Mouse (Mus musculus) kidney, postnatal 0 days (tissue): ENCODE data around the gene Grk5. TPM values are rescaled to one million over a fixed set of nuclear protein-coding genes. Genes with fewer than 3 reads are reported as not detected.

Source experiments
- ATAC-seq: fragments of 200-750 bp; cut with Nextera tagmentation; replicated peaks from 2 replicates; pipeline ENCODE4 v1.8.0; 2017; ENCODE audit warnings: low read depth, moderate number of reproducible peaks, moderate TSS enrichment, moderate library complexity; ENCODE audit not compliant: low FRiP score
- DNase-seq: peaks from one replicate; pipeline ENCODE4 v3.0.0-alpha.2; 2016; ENCODE audit warnings: low spot score
- H3K27ac ChIP-seq: fragments of 300-500 bp; sonication (generic); 2 replicates; pipeline ENCODE4 v1.5.1; 2014; ENCODE audit warnings: mild to moderate bottlenecking
- H3K27me3 ChIP-seq: fragments of 300-500 bp; sonication (generic); 2 replicates; pipeline ENCODE4 v1.6.1; 2014; ENCODE audit warnings: low read length, mixed read lengths; ENCODE audit not compliant: insufficient read depth
- H3K36me3 ChIP-seq: fragments of 300-500 bp; sonication (generic); 2 replicates; pipeline ENCODE4 v1.6.1; 2014; ENCODE audit warnings: low read length, mixed read lengths; ENCODE audit not compliant: insufficient read depth
- H3K4me1 ChIP-seq: fragments of 300-500 bp; sonication (generic); replicated peaks from 2 replicates; pipeline ENCODE4 v1.6.1; 2014; ENCODE audit warnings: antibody characterized with exemption, low read length, mixed read lengths; ENCODE audit not compliant: insufficient read depth
- H3K4me2 ChIP-seq: fragments of 300-500 bp; sonication (generic); 2 replicates; pipeline ENCODE4 v1.6.1; 2014; ENCODE audit warnings: mild to moderate bottlenecking, low read length, moderate library complexity, mixed read lengths
- H3K4me3 ChIP-seq: fragments of 300-500 bp; sonication (generic); replicated peaks from 2 replicates; pipeline ENCODE4 v1.5.1; 2014; ENCODE audit warnings: low read depth, low read length
- H3K9ac ChIP-seq: fragments of 300-500 bp; sonication (generic); 2 replicates; pipeline ENCODE4 v1.6.1; 2014; ENCODE audit warnings: low read depth, low read length
- H3K9me3 ChIP-seq: fragments of 300-500 bp; sonication (generic); replicated peaks from 2 replicates; pipeline ENCODE4 v1.6.1; 2016; ENCODE audit warnings: low read length, inconsistent platforms, mixed read lengths
- CTCF ChIP-seq: IDR thresholded peaks from 2 replicates; pipeline ENCODE4 v1.5.1; 2016; ENCODE audit warnings: antibody characterized with exemption, low read depth, mild to moderate bottlenecking, moderate library complexity
- WGBS: fragments of 180-500 bp; shearing (Covaris S2); extraction: QIAGEN DNeasy Blood & Tissue Kit; methylation state at CpG from one replicate; pipeline ENCODE4 v1.1.7; 2014; 5-methylcytosine and 5-hydroxymethylcytosine counted together
- polyA plus RNA-seq: library from polyadenylated mRNA; unstranded; fragments of >200 nt; fragmentation: Nextera tagmentation; extraction: Ambion mirVana; gene quantifications from 2 replicates; pipeline ENCODE4 v1.2.1, GENCODE M21; 2015

Gene Grk5
- polyA plus RNA-seq, 1 experiment from 2014 or later: 2.3 TPM

- Histone ChIP-seq H3K9me3 (no peaks in the 10 kb centered on the region), H3K36me3 (no peaks in the 10 kb centered on the region), H3K4me3 (no peak overlapping the region), H3K27me3 (no peaks in the 10 kb centered on the region), H3K4me1 (no peaks in the 10 kb centered on the region), H3K9ac (no peak overlapping the region), H3K27ac (no peak overlapping the region), H3K4me2 (no peak overlapping the region)
- TF ChIP-seq CTCF: no peak
- WGBS: 90% methylated on average over 2 of the region's 2 CpGs
- DNase-seq: no peak
- ATAC-seq: no peak
Measured at GRCm38 (mm10) chr19:61085217-61085616, 195.7 kb downstream of the Grk5 start.

DNA sequence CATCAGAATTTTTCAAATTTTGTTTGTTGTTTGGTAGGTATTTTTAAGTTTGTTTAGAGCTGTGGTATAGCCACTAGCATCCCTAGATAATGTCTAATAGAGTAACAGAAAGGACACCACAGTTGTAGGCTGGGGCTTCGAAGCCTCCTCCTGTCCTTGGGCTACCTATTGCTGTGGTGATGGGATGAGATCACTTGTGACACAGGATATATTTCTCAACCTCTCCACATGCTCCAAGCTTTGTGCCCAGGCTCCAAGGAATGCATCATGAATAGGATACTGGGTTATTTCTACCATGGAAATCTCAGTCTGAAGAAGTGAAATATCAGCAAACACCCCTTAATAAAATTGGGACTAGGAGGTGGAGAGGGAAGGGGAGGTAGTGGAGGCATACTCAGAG lies 198.2 kb downstream of the Grk5 start:
- H3K4me2 ChIP-seq: no peak overlapping the region
- H3K27me3 ChIP-seq: no peaks in the 10 kb centered on the region
- H3K27ac ChIP-seq: no peak overlapping the region
- no peaks in the 10 kb centered on the region for H3K9me3 ChIP-seq
- 86% methylated on average over 1 of the region's 1 CpGs for WGBS
- H3K9ac ChIP-seq: no peak overlapping the region
- DNase-seq (no peak), ATAC-seq (no peak)
- H3K4me1 ChIP-seq: no peaks in the 10 kb centered on the region
- no peak overlapping the region for H3K4me3 ChIP-seq
- no peak for TF ChIP-seq CTCF
- 0 out of 2 replicates have a peak, but pooled peaks cover 5% of the 10 kb centered on the region for H3K36me3 ChIP-seq

DNA sequence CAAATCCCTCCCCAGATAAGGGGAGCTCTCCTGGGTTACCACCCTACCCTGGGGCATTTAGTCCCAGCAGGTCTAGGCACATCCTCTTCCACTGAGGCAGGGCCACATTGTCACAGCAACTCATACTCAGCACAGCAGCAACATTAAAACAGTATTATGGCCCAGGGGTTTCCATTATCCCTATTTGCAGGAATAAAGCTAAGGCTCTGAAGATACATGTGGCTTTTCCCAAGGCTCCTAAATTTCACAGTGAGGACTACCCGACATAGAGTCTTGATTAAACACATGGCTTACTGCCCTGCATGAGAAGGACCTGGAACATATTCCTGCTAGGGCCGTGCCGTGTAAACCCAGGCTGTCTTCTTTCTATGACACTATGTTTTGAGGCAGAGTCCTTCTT lies 199.5 kb downstream of the Grk5 start:
- 90% methylated on average over 3 of the region's 3 CpGs for WGBS
- H3K27ac ChIP-seq: no peak overlapping the region
- H3K27me3 ChIP-seq: no peaks in the 10 kb centered on the region
- no peak overlapping the region for H3K9ac ChIP-seq
- no peak overlapping the region for H3K4me2 ChIP-seq
- no peak overlapping the region for H3K4me3 ChIP-seq
- ATAC-seq (no peak), DNase-seq (no peak)
- 0 out of 2 replicates have a peak, but pooled peaks cover 5% of the 10 kb centered on the region for H3K36me3 ChIP-seq
- H3K9me3 ChIP-seq: no peaks in the 10 kb centered on the region
- no peak for TF ChIP-seq CTCF
- no peaks in the 10 kb centered on the region for H3K4me1 ChIP-seq

GRCm38 (mm10) chr19:61090541-61090940 lies 201.0 kb downstream of the Grk5 start:
- DNase-seq (no peak), ATAC-seq (no peak)
- Histone ChIP-seq H3K4me3 (no peak overlapping the region), H3K4me2 (no peak overlapping the region), H3K36me3 (0 out of 2 replicates have a peak, but pooled peaks cover 5% of the 10 kb centered on the region), H3K27ac (no peak overlapping the region), H3K4me1 (no peaks in the 10 kb centered on the region), H3K27me3 (no peaks in the 10 kb centered on the region), H3K9me3 (no peaks in the 10 kb centered on the region), H3K9ac (no peak overlapping the region)
- no peak for TF ChIP-seq CTCF
- 92% methylated on average over 4 of the region's 4 CpGs for WGBS

DNA sequence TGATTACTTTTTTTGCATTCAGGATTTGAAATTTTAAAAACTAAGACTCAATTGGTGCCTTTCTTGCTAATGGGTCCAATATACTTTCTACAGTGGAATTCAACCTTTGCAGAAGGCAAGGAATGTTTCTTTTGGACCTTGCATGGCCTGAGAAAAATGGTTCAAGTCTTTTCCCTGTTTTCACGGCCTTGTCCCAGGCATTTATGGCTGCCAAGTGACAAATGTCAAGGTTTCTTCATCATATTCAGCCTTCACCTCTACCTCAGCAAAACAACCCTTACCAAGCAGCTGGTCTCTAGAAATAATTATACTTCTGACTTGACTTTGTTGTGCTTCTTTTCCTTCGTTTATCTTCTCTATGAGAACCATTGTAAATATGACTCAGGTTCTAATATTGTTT lies 207.2 kb downstream of the Grk5 start:
- DNase-seq (no peak), ATAC-seq (no peak)
- Histone ChIP-seq H3K36me3 (0 out of 2 replicates have a peak, but pooled peaks cover under 1% of the 10 kb centered on the region), H3K4me3 (no peak overlapping the region), H3K27me3 (no peaks in the 10 kb centered on the region), H3K4me2 (no peak overlapping the region), H3K9me3 (no peaks in the 10 kb centered on the region), H3K4me1 (no peaks in the 10 kb centered on the region), H3K9ac (no peak overlapping the region), H3K27ac (no peak overlapping the region)
- WGBS: 85% methylated on average over 2 of the region's 2 CpGs
- TF ChIP-seq CTCF: no peak

GRCm38 (mm10) chr19:61097764-61098163 lies 208.2 kb downstream of the Grk5 start:
- WGBS: 20% methylated on average over 4 of the region's 4 CpGs
- Histone ChIP-seq H3K4me1 (no peaks in the 10 kb centered on the region), H3K27ac (no peak overlapping the region), H3K4me3 (no peak overlapping the region), H3K36me3 (no peaks in the 10 kb centered on the region), H3K27me3 (no peaks in the 10 kb centered on the region), H3K9me3 (no peaks in the 10 kb centered on the region), H3K9ac (no peak overlapping the region), H3K4me2 (no peak overlapping the region)
- peak; percentile 74 for DNase-seq
- TF ChIP-seq CTCF: peak; percentile 75
- ATAC-seq: no peak

DNA sequence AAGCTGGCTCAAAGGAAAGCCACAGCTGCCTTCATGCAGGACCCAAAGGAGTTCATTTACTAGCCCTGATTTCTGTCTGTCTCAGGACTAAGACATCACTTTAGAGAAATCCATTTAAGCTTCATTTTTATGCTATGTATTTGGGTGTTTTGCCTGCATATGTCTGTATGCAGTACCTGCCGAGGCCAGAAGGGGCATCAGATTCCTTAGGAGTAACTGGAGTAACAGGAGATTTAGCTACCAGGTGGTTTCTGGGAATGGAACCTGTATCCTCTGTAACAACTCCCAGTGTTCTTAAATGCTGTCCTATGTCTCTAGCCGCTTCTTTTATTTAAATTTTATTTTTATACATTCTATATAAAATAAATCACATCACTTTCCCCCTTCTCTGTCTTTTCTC lies 220.6 kb downstream of the Grk5 start:
- no peaks in the 10 kb centered on the region for H3K36me3 ChIP-seq
- WGBS: 49% methylated on average over 2 of the region's 2 CpGs
- no peaks in the 10 kb centered on the region; the same call in 1 of the 2 replicates for H3K9me3 ChIP-seq
- no peak overlapping the region for H3K4me2 ChIP-seq
- no peaks in the 10 kb centered on the region for H3K4me1 ChIP-seq
- no peak for DNase-seq
- H3K27me3 ChIP-seq: no peaks in the 10 kb centered on the region
- ATAC-seq: no peak
- no peak overlapping the region for H3K4me3 ChIP-seq
- H3K27ac ChIP-seq: no peak overlapping the region
- TF ChIP-seq CTCF: peak; percentile 37; the same call in 1 of the 2 replicates
- H3K9ac ChIP-seq: no peak overlapping the region
